Mouse (Mus musculus) liver, postnatal 0 days (tissue): ENCODE results near the gene Arid3b. TPM values are rescaled to one million over a fixed set of nuclear protein-coding genes. Genes with fewer than 3 reads are reported as not detected.

Source experiments
- ATAC-seq: fragments of 200-750 bp; cut with Nextera tagmentation; 2 replicates; pipeline ENCODE4 v1.8.0; 2017; ENCODE audit warnings: mild to moderate bottlenecking, moderate library complexity
- DNase-seq: peaks from one replicate; pipeline ENCODE4 v3.0.0-alpha.2; 2016
- H3K27ac ChIP-seq: fragments of 300-500 bp; sonication (generic); 2 replicates; pipeline ENCODE4 v1.5.1; 2014; ENCODE audit warnings: antibody characterized with exemption, moderate library complexity, mild to moderate bottlenecking, low read depth
- H3K27me3 ChIP-seq: fragments of 300-500 bp; sonication (generic); 2 replicates; pipeline ENCODE4 v1.6.1; 2014; ENCODE audit warnings: low read length, control low read depth, mixed read lengths; ENCODE audit not compliant: insufficient read depth
- H3K36me3 ChIP-seq: fragments of 300-500 bp; sonication (generic); replicated peaks from 2 replicates; pipeline ENCODE4 v1.6.1; 2014; ENCODE audit warnings: mild to moderate bottlenecking, control low read depth, low read length, moderate library complexity, mixed read lengths; ENCODE audit not compliant: insufficient read depth
- H3K4me1 ChIP-seq: fragments of 300-500 bp; sonication (generic); 2 replicates; pipeline ENCODE4 v1.6.1; 2014; ENCODE audit warnings: antibody characterized with exemption, mild to moderate bottlenecking, control low read depth; ENCODE audit not compliant: insufficient read depth
- H3K4me2 ChIP-seq: fragments of 300-500 bp; sonication (generic); 2 replicates; pipeline ENCODE4 v1.6.1; 2014; ENCODE audit warnings: low read depth, mild to moderate bottlenecking, low read length, moderate library complexity, mixed read lengths
- H3K4me3 ChIP-seq: fragments of 300-500 bp; sonication (generic); 2 replicates; pipeline ENCODE4 v1.5.1; 2014; ENCODE audit warnings: low read depth, low read length
- H3K9ac ChIP-seq: fragments of 300-500 bp; sonication (generic); replicated peaks from 2 replicates; pipeline ENCODE4 v1.6.1; 2014; ENCODE audit warnings: mild to moderate bottlenecking, moderate library complexity
- H3K9me3 ChIP-seq: fragments of 300-500 bp; sonication (generic); 2 replicates; pipeline ENCODE4 v1.6.1; 2016; ENCODE audit warnings: mild to moderate bottlenecking, control low read depth, low read length, mixed read lengths
- CTCF ChIP-seq: sonication (generic); IDR thresholded peaks from 2 replicates; pipeline ENCODE4 v1.5.1; 2016; ENCODE audit warnings: antibody characterized with exemption, low read depth
- EP300 ChIP-seq: IDR thresholded peaks from 2 replicates; pipeline ENCODE4 v1.6.1; 2016; ENCODE audit warnings: antibody characterized with exemption, low read depth, mild to moderate bottlenecking
- WGBS: fragments of 180-500 bp; shearing (Covaris S2); extraction: QIAGEN DNeasy Blood & Tissue Kit; methylation state at CpG from one replicate; pipeline ENCODE4 v1.1.7; 2014; ENCODE audit not compliant: insufficient replicate concordance; 5-methylcytosine and 5-hydroxymethylcytosine counted together
- polyA plus RNA-seq: library from polyadenylated mRNA; unstranded; fragments of >200 nt; fragmentation: Nextera tagmentation; extraction: Ambion mirVana; gene quantifications from 2 replicates; pipeline ENCODE4 v1.2.1, GENCODE M21; 2015

Arid3b gene
- polyA plus RNA-seq, 1 experiment from 2014 or later, result 4.7 TPM

GRCm38 (mm10) chr9:57748831-57749230, 87.8 kb downstream of the Arid3b start:
- Histone ChIP-seq H3K4me2 (no peak overlapping the region), H3K27ac (0 out of 2 replicates have a peak overlapping the region, but pooled peaks have one; percentile 0), H3K4me1 (no peaks in the 10 kb centered on the region), H3K4me3 (no peak overlapping the region), H3K36me3 (peaks cover 97% of the 10 kb centered on the region), H3K27me3 (no peaks in the 10 kb centered on the region), H3K9me3 (no peaks in the 10 kb centered on the region), H3K9ac (no peak overlapping the region)
- no peak for TF ChIP-seq CTCF
- no peak for TF ChIP-seq EP300
- DNase-seq (no peak), ATAC-seq (no peak)
- WGBS, result 58% methylated on average over 1 of the region's 1 CpGs

DNA sequence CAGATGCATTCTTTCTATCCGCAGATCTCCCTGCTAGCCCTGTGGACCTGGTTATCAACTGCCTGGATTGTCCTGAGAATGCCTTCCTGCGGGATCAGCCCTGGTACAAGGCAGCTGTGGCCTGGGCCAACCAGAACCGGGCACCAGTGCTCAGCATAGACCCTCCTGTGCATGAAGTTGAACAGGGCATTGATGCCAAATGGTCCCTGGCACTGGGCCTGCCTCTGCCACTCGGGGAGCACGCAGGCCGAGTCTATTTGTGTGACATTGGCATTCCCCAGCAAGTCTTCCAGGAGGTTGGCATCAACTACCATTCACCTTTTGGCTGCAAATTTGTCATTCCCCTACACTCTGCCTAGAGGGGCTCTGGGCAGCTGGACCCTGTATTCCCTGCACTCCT, 88.5 kb downstream of the Arid3b start:
- 87% methylated on average over 6 of the region's 6 CpGs for WGBS
- peaks cover 94% of the 10 kb centered on the region for H3K36me3 ChIP-seq
- no peak for ATAC-seq

DNA sequence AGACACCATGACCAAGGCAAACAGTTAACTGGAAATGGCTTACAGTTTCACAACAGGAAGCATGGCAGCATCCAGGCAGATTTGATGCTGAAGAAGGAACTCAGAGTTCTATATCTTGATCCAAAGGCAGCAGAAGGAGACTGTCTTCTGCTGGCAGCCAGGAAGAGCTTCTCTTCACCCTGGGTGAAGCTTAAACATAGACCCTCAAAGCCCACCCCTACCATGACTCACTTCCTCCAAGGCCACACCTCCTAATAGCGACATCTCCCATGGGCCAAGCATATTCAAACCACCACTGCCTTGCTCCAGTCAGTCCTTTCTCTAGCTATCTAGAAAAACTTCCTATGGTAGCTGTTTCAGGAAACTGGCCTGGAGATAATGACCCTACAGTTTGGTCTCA, 89.5 kb downstream of the Arid3b start:
- DNase-seq, result no peak
- 70% methylated on average over 1 of the region's 1 CpGs for WGBS
- peaks cover 92% of the 10 kb centered on the region for H3K36me3 ChIP-seq
- TF ChIP-seq EP300 (no peak), CTCF (no peak)
- H3K4me2 ChIP-seq, result no peak overlapping the region
- no peaks in the 10 kb centered on the region for H3K27me3 ChIP-seq
- no peak overlapping the region for H3K27ac ChIP-seq
- no peaks in the 10 kb centered on the region for H3K4me1 ChIP-seq
- H3K9me3 ChIP-seq, result no peaks in the 10 kb centered on the region
- no peak overlapping the region for H3K9ac ChIP-seq
- H3K4me3 ChIP-seq, result no peak overlapping the region
- no peak for ATAC-seq

More for the DNA sequence above, 88.5 kb downstream of the Arid3b start:
- Histone ChIP-seq H3K4me3 (no peak overlapping the region), H3K4me1 (no peaks in the 10 kb centered on the region), H3K4me2 (no peak overlapping the region), H3K27me3 (no peaks in the 10 kb centered on the region), H3K9me3 (no peaks in the 10 kb centered on the region), H3K9ac (no peak overlapping the region), H3K27ac (no peak overlapping the region)
- TF ChIP-seq CTCF (no peak), EP300 (no peak)
- DNase-seq, result no peak

DNA sequence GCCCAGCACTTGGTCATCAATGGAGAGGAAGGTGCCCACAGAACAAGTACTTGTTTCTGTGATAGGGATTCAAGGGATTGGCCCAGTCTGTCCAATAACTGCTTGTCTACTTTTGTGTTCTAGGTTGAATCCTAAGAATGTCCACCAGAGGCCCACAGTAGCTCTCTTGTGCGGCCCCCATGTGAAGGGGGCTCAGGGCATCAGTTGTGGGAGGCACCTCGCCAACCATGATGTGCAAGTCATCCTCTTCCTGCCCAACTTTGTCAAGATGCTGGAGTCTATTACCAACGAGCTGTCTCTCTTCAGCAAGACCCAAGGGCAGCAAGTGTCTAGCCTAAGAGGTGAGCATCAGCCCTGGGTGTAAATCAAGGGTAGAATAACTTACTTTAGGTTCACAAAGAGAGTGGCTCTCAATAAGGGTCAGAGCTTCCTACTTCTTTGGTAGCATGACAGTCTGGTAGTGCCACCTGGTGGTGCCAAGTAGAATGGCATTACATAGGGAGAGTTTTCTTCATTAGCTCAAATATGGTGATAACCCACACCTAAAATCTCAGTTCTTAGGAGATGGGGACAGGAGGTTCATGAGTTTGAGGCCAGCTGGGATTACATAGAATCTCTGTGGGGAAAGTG, 92.0 kb downstream of the Arid3b start:
- H3K9me3 ChIP-seq, result no peaks in the 10 kb centered on the region
- no peaks in the 10 kb centered on the region for H3K27me3 ChIP-seq
- ATAC-seq (peak; percentile 41; the same call in 1 of the 2 replicates), DNase-seq (peak; percentile 59)
- 62% methylated on average over 3 of the region's 3 CpGs for WGBS
- no peak overlapping the region for H3K4me2 ChIP-seq
- peak; percentile 96 for TF ChIP-seq CTCF
- TF ChIP-seq EP300, result no peak
- H3K27ac ChIP-seq, result no peak overlapping the region
- no peak overlapping the region for H3K9ac ChIP-seq
- no peaks in the 10 kb centered on the region for H3K4me1 ChIP-seq
- H3K36me3 ChIP-seq, result peaks cover 83% of the 10 kb centered on the region
- no peak overlapping the region for H3K4me3 ChIP-seq

Other genes with a start within 250 kb of the Arid3b start
- gene Ulk3, start 247.3 kb downstream of the Arid3b start, polyA plus RNA-seq, result 3.6 and 3.7 TPM in 2 replicates
- gene Cplx3, start 230.5 kb downstream of the Arid3b start, polyA plus RNA-seq, result not detected in 2 replicates
- not detected in 2 replicates for gene Lman1l, start 216.0 kb downstream of the Arid3b start, polyA plus RNA-seq
- 13.6 and 15.5 TPM in 2 replicates for gene Csk, start 183.2 kb downstream of the Arid3b start, polyA plus RNA-seq
- gene Cyp1a2, start 153.1 kb downstream of the Arid3b start, polyA plus RNA-seq, result 19.9 and 30.7 TPM in 2 replicates
- 2.2 and 4.3 TPM in 2 replicates for gene Cyp1a1, start 148.9 kb downstream of the Arid3b start, polyA plus RNA-seq
- gene Edc3, start 128.3 kb downstream of the Arid3b start, polyA plus RNA-seq, result 9.9 and 13.2 TPM in 2 replicates
- 40.2 and 40.4 TPM in 2 replicates for gene Clk3, start 70.9 kb downstream of the Arid3b start, polyA plus RNA-seq
- 51.2 and 51.4 TPM in 2 replicates for gene Ubl7, start 74.2 kb upstream of the Arid3b start, polyA plus RNA-seq
- gene Sema7a, start 103.3 kb upstream of the Arid3b start, polyA plus RNA-seq, result 0.11 TPM in 1 of 2 replicates, not detected in the other
- gene Cyp11a1, start 169.6 kb upstream of the Arid3b start, polyA plus RNA-seq, result 0.43 and 0.51 TPM in 2 replicates
- gene Stra6, start 227.0 kb upstream of the Arid3b start, polyA plus RNA-seq, result not detected in 2 replicates